Mouse (Mus musculus) embryonic facial prominence, embryonic 11.5 days (tissue): ENCODE data around the gene Bpifb5. TPM values are rescaled to one million over a fixed set of nuclear protein-coding genes. Genes with fewer than 3 reads are reported as not detected.
A peak's percentile ranks its signal among the peaks of the same experiment; 100 is the strongest.

Experiments
- ATAC-seq: fragments of 200-750 bp; cut with Nextera tagmentation; replicated peaks from 2 replicates; pipeline ENCODE4 v1.8.0; 2017; ENCODE audit warnings: low read depth; ENCODE audit not compliant: insufficient number of reproducible peaks, low FRiP score, low TSS enrichment
- DNase-seq: peaks from one replicate; pipeline ENCODE4 v3.0.0-alpha.2; 2015; ENCODE audit warnings: low spot score
- H3K27ac ChIP-seq: fragments of 300-500 bp; sonication (generic); replicated peaks from 2 replicates; pipeline ENCODE4 v1.5.1; 2014; ENCODE audit warnings: mild to moderate bottlenecking, low read depth, low read length, control low read depth
- H3K27me3 ChIP-seq: fragments of 300-500 bp; sonication (generic); 2 replicates; pipeline ENCODE4 v1.6.1; 2014; ENCODE audit warnings: mild to moderate bottlenecking, low read length, moderate library complexity, mixed read lengths; ENCODE audit not compliant: control insufficient read depth, insufficient read depth
- H3K36me3 ChIP-seq: fragments of 300-500 bp; sonication (generic); replicated peaks from 2 replicates; pipeline ENCODE4 v1.6.1; 2014; ENCODE audit warnings: low read depth, mild to moderate bottlenecking, low read length, moderate library complexity, mixed read lengths; ENCODE audit not compliant: control insufficient read depth, insufficient read depth
- H3K4me1 ChIP-seq: fragments of 300-500 bp; sonication (generic); 2 replicates; pipeline ENCODE4 v1.6.1; 2014; ENCODE audit warnings: low read length, mixed read lengths; ENCODE audit not compliant: control insufficient read depth, insufficient read depth
- H3K4me2 ChIP-seq: fragments of 300-500 bp; sonication (generic); 2 replicates; pipeline ENCODE4 v1.6.1; 2014; ENCODE audit warnings: low read depth, mild to moderate bottlenecking, control low read depth, low read length, moderate library complexity
- H3K4me3 ChIP-seq: fragments of 300-500 bp; sonication (generic); 2 replicates; pipeline ENCODE4 v1.5.1; 2014; ENCODE audit warnings: low read depth, low read length, control low read depth
- H3K9ac ChIP-seq: fragments of 300-500 bp; sonication (generic); replicated peaks from 2 replicates; pipeline ENCODE4 v1.6.1; 2014; ENCODE audit warnings: mild to moderate bottlenecking, control low read depth, low read length
- H3K9me3 ChIP-seq: fragments of 300-500 bp; sonication (generic); replicated peaks from 2 replicates; pipeline ENCODE4 v1.6.1; 2016; ENCODE audit warnings: mild to moderate bottlenecking, low read length, inconsistent platforms, mixed read lengths; ENCODE audit not compliant: control insufficient read depth
- WGBS: fragments of 180-500 bp; shearing (Covaris S2); extraction: QIAGEN DNeasy Blood & Tissue Kit; methylation state at CpG from one replicate; pipeline ENCODE4 v1.1.7; 2014; 5-methylcytosine and 5-hydroxymethylcytosine counted together
- polyA plus RNA-seq: library from polyadenylated mRNA; unstranded; fragments of >200 nt; fragmentation: Nextera tagmentation; extraction: Ambion mirVana; gene quantifications from 2 replicates; pipeline ENCODE4 v1.2.1, GENCODE M21; 2014

The Bpifb5 gene
- polyA plus RNA-seq, 1 experiment from 2014 or later, result 0.29 TPM

- no peak for ATAC-seq
- Histone ChIP-seq H3K9ac (no peak overlapping the region), H3K27me3 (no peaks in the 10 kb centered on the region), H3K36me3 (no peaks in the 10 kb centered on the region), H3K9me3 (no peaks in the 10 kb centered on the region), H3K4me3 (no peak overlapping the region), H3K27ac (no peak overlapping the region), H3K4me1 (no peaks in the 10 kb centered on the region), H3K4me2 (no peak overlapping the region)
- DNase-seq, result no peak
- 89% methylated on average over 4 of the region's 4 CpGs for WGBS
Observed at GRCm38 (mm10) chr2:154211881-154212280, 11.7 kb upstream of the Bpifb5 start.

GRCm38 (mm10) chr2:154215191-154215590 lies 8.4 kb upstream of the Bpifb5 start:
- DNase-seq (peak; percentile 83), ATAC-seq (no peak; the same call in 1 of the 2 replicates)
- no peak overlapping the region for H3K4me2 ChIP-seq
- no peaks in the 10 kb centered on the region for H3K36me3 ChIP-seq
- no peaks in the 10 kb centered on the region for H3K9me3 ChIP-seq
- H3K27ac ChIP-seq, result no peak overlapping the region
- no peak overlapping the region for H3K9ac ChIP-seq
- H3K4me1 ChIP-seq, result no peaks in the 10 kb centered on the region
- H3K27me3 ChIP-seq, result no peaks in the 10 kb centered on the region
- 13% methylated on average over 5 of the region's 5 CpGs for WGBS
- H3K4me3 ChIP-seq, result no peak overlapping the region

GRCm38 (mm10) chr2:154219950-154220349 lies 3.6 kb upstream of the Bpifb5 start:
- Histone ChIP-seq H3K4me2 (no peak overlapping the region), H3K27me3 (no peaks in the 10 kb centered on the region), H3K9ac (no peak overlapping the region), H3K9me3 (no peaks in the 10 kb centered on the region), H3K36me3 (no peaks in the 10 kb centered on the region), H3K27ac (no peak overlapping the region), H3K4me1 (peaks cover 6% of the 10 kb centered on the region), H3K4me3 (no peak overlapping the region)
- DNase-seq (no peak), ATAC-seq (no peak)
- 77% methylated on average over 5 of the region's 5 CpGs for WGBS

GRCm38 (mm10) chr2:154223917-154224273 lies 353 bp downstream of the Bpifb5 start:
- DNase-seq (no peak), ATAC-seq (0 out of 2 replicates have a peak, but pooled peaks have one; percentile 44)
- 11% methylated on average over 2 of the region's 2 CpGs for WGBS
- Histone ChIP-seq H3K27me3 (no peaks in the 10 kb centered on the region), H3K4me1 (peaks cover 6% of the 10 kb centered on the region), H3K9ac (no peak overlapping the region), H3K9me3 (no peaks in the 10 kb centered on the region), H3K4me3 (no peak overlapping the region), H3K27ac (no peak overlapping the region), H3K36me3 (no peaks in the 10 kb centered on the region), H3K4me2 (no peak overlapping the region)

GRCm38 (mm10) chr2:154226991-154227390 lies 3.4 kb downstream of the Bpifb5 start:
- Histone ChIP-seq H3K9me3 (no peaks in the 10 kb centered on the region), H3K4me2 (no peak overlapping the region), H3K27ac (no peak overlapping the region), H3K4me1 (peaks cover 6% of the 10 kb centered on the region), H3K27me3 (no peaks in the 10 kb centered on the region), H3K9ac (no peak overlapping the region), H3K4me3 (no peak overlapping the region), H3K36me3 (no peaks in the 10 kb centered on the region)
- DNase-seq (peak; percentile 38), ATAC-seq (no peak)
- 62% methylated on average over 4 of the region's 4 CpGs for WGBS

- no peaks in the 10 kb centered on the region for H3K27me3 ChIP-seq
- DNase-seq (no peak), ATAC-seq (no peak)
- no peaks in the 10 kb centered on the region for H3K36me3 ChIP-seq
- no peak overlapping the region for H3K9ac ChIP-seq
- WGBS, result 90% methylated on average over 5 of the region's 5 CpGs
- no peak overlapping the region for H3K4me2 ChIP-seq
- peaks cover 6% of the 10 kb centered on the region for H3K4me1 ChIP-seq
- no peak overlapping the region for H3K27ac ChIP-seq
- H3K4me3 ChIP-seq, result no peak overlapping the region
- no peaks in the 10 kb centered on the region for H3K9me3 ChIP-seq
Observed at GRCm38 (mm10) chr2:154227830-154228229, 4.3 kb downstream of the Bpifb5 start.

- no peak overlapping the region for H3K9ac ChIP-seq
- no peak overlapping the region for H3K4me3 ChIP-seq
- H3K4me1 ChIP-seq, result no peaks in the 10 kb centered on the region
- no peak overlapping the region for H3K4me2 ChIP-seq
- 94% methylated on average over 6 of the region's 6 CpGs for WGBS
- DNase-seq (no peak), ATAC-seq (no peak)
- no peaks in the 10 kb centered on the region for H3K9me3 ChIP-seq
- no peaks in the 10 kb centered on the region for H3K36me3 ChIP-seq
- H3K27ac ChIP-seq, result no peak overlapping the region
- H3K27me3 ChIP-seq, result no peaks in the 10 kb centered on the region
Observed at GRCm38 (mm10) chr2:154233426-154233825, 9.9 kb downstream of the Bpifb5 start.

GRCm38 (mm10) chr2:154240771-154241170 lies 17.2 kb downstream of the Bpifb5 start:
- ATAC-seq, result no peak
- Histone ChIP-seq H3K36me3 (no peaks in the 10 kb centered on the region), H3K4me2 (no peak overlapping the region), H3K27ac (no peak overlapping the region), H3K9ac (no peak overlapping the region), H3K9me3 (no peaks in the 10 kb centered on the region), H3K27me3 (no peaks in the 10 kb centered on the region), H3K4me3 (no peak overlapping the region), H3K4me1 (no peaks in the 10 kb centered on the region)
- 90% methylated on average over 6 of the region's 6 CpGs for WGBS
- no peak for DNase-seq
